In the genomic region with DNA sequence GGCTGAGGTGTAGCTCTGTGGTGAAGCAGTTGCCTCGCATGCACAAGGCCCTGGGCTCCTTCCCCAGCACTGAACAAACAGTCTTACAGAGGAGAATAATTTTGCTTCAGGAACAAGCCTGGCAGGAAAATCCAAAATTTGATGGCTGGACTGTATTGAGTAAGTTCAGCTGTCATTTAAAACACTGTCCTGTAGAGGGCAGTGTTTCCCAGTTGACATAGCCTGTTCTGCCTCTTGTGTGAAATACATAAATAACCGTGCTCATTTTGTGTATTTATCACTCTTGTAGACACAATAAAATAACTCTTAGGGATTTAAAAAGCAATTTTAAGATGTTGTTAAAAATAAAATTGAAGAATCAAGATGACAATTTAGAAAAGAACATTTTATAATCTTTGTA, we compare ENCODE assay signal across 8 mouse cellular contexts. TPM values are rescaled to one million over a fixed set of nuclear protein-coding genes. Genes with fewer than 3 reads are reported as not detected.
DNase-seq lines count a peak whose midpoint lies in the region; ATAC-seq lines count a peak whose summit lies in the region.

No protein-coding gene starts in this region.

- no peak overlapping the region for H3K9ac ChIP-seq in midbrain, embryonic 14.5 days (replicated peaks; ENCODE audit: low read length)

- H3K36me3 ChIP-seq in midbrain, embryonic 14.5 days (ENCODE audit: control insufficient read depth, insufficient read depth, low read length), result peaks cover 8% of the 10 kb centered on the region; the same call in 1 of the 2 replicates

- H3K27me3 ChIP-seq in midbrain, embryonic 14.5 days (ENCODE audit: control insufficient read depth, insufficient read depth, low read length), result no peaks in the 10 kb centered on the region

- no peak overlapping the region for H3K27ac ChIP-seq in midbrain, embryonic 14.5 days (replicated peaks; ENCODE audit: low read depth, low read length)

- H3K4me1 ChIP-seq in midbrain, embryonic 14.5 days (ENCODE audit: control insufficient read depth, insufficient read depth, low read length), result no peaks in the 10 kb centered on the region

- H3K9me3 ChIP-seq in midbrain, embryonic 14.5 days (ENCODE audit: control insufficient read depth, low read length), result no peaks in the 10 kb centered on the region

- H3K4me3 ChIP-seq in midbrain, embryonic 14.5 days (replicated peaks; ENCODE audit: low read depth, low read length), result no peak overlapping the region

- DNase-seq in gastrocnemius, adult 18-20 months (ENCODE audit: low spot score), result peak; percentile 38
- no peak for DNase-seq in gastrocnemius, postnatal 36 days
- DNase-seq in B cell, adult 2 months, result peak; percentile 44 to 46
- DNase-seq in brain, adult 2 months (ENCODE audit: low read depth, low spot score), result peak; percentile 86
- DNase-seq in fibroblast of lung, adult 2 months (ENCODE audit: low read depth), result peak; percentile 50
- DNase-seq in layer of hippocampus, adult 9-10 months (ENCODE audit: low spot score), result peak; percentile 47
- DNase-seq in midbrain, embryonic 14.5 days, result peak; percentile 89
- DNase-seq in spleen, postnatal 4 days (ENCODE audit: low spot score in 2 of 2), result no peak

- no peak for ATAC-seq in midbrain, embryonic 14.5 days (ENCODE audit: low FRiP score, low TSS enrichment)

- WGBS in midbrain, embryonic 14.5 days, result 24% methylated on average over 2 of the region's 2 CpGs

- no peak overlapping the region for H3K4me2 ChIP-seq in midbrain, embryonic 14.5 days (ENCODE audit: low read length)

- intact Hi-C loops in gastrocnemius, postnatal 36 days (cut with DNase I), result loop anchor here (2.0 kb wide), 1 partner anchor 206 kb away; no protein-coding TSS in a partner anchor

RNA-seq across cellular contexts. Expression of a gene that starts 18.5 kb away (rescaled TPM):
- total RNA-seq in gastrocnemius, adult 18-20 months (2021), result 10 to 100 TPM; 65.9 to 66.8 TPM
- 10 to 100 TPM; 47.6 to 54.0 TPM for total RNA-seq in gastrocnemius, postnatal 36 days (2021)
- polyA plus RNA-seq in midbrain, embryonic 14.5 days (2014; fragmentation: Nextera tagmentation; extraction: Ambion mirVana), result 91.8 and 98.1 TPM in 2 replicates

Comparison
In these comparisons a context has a peak if more than half of its experiments do, and no peak if none do; other contexts are left out.
1. DNase-seq: peak in gastrocnemius, adult 18-20 months (single experiment), B cell, adult 2 months (2 of 2), brain, adult 2 months (single experiment), fibroblast of lung, adult 2 months (single experiment), layer of hippocampus, adult 9-10 months (single experiment) and midbrain, embryonic 14.5 days (single experiment); none in gastrocnemius, postnatal 36 days (0 of 2) and spleen, postnatal 4 days (0 of 2).